Mouse (Mus musculus) C2C12 (cell line): ENCODE data around the gene Slc32a1. TPM values are rescaled to one million over a fixed set of nuclear protein-coding genes. Genes with fewer than 3 reads are reported as not detected.

ENCODE experiments used
- H3K27me3 ChIP-seq: one replicate; pipeline ENCODE4 v1.6.1; 2011; ENCODE audit not compliant: control insufficient read depth, insufficient read depth, insufficient read length
- H3K36me3 ChIP-seq: one replicate; pipeline ENCODE4 v1.6.1; 2011; ENCODE audit not compliant: control insufficient read depth, insufficient read depth
- H3K4me3 ChIP-seq: one replicate; pipeline ENCODE4 v1.5.1; 2011; ENCODE audit warnings: mild to moderate bottlenecking, control low read depth; ENCODE audit not compliant: poor library complexity, insufficient read depth, severe bottlenecking
- H3K79me2 ChIP-seq: one replicate; pipeline ENCODE4 v1.6.1; 2011; ENCODE audit not compliant: control insufficient read depth, insufficient read depth
- H3K79me3 ChIP-seq: one replicate; pipeline ENCODE4 v1.6.1; 2011; ENCODE audit warnings: low read depth, control low read depth
- H3ac ChIP-seq: one replicate; pipeline ENCODE3; 2011; ENCODE audit warnings: low read depth; ENCODE audit not compliant: control insufficient read depth, insufficient read length
- CEBPB ChIP-seq: IDR thresholded peaks from one replicate; pipeline ENCODE4 v1.6.1; 2011; ENCODE audit warnings: low read depth, mild to moderate bottlenecking, control low read depth, moderate library complexity
- CTCF ChIP-seq: IDR thresholded peaks from one replicate; pipeline ENCODE4 v1.5.1; 2011; ENCODE audit not compliant: control insufficient read depth, insufficient read depth, insufficient read length
- FOSL1 ChIP-seq: IDR thresholded peaks from one replicate; pipeline ENCODE4 v1.8.0; 2011; ENCODE audit warnings: mild to moderate bottlenecking, low read length; ENCODE audit not compliant: poor library complexity, insufficient read depth, severe bottlenecking
- MAX ChIP-seq: IDR thresholded peaks from one replicate; pipeline ENCODE4 v1.6.1; 2011; ENCODE audit warnings: mild to moderate bottlenecking, control low read depth
- MYOD1 ChIP-seq: IDR thresholded peaks from one replicate; pipeline ENCODE4 v1.6.1; 2011; ENCODE audit warnings: low read depth; ENCODE audit not compliant: control insufficient read depth, insufficient read length
- MYOG ChIP-seq: IDR thresholded peaks from one replicate; pipeline ENCODE4 v1.6.1; 2011; ENCODE audit not compliant: control insufficient read depth, insufficient read length; ENCODE audit errors: extremely low read depth
- USF1 ChIP-seq: IDR thresholded peaks from one replicate; pipeline ENCODE4 v1.6.1; 2011; ENCODE audit warnings: low read depth, mild to moderate bottlenecking, control low read depth, moderate library complexity
- polyA plus RNA-seq: library from polyadenylated mRNA; unstranded; fragments of >200 nt; fragmentation: generic; extraction: Trizol; gene quantifications from one replicate; pipeline ENCODE4 v1.2.1, GENCODE M21; 2012; ENCODE audit warnings: missing spikeins

Gene Slc32a1
- polyA plus RNA-seq, 1 experiment, result 0.01 TPM

GRCm38 (mm10) chr2:158595577-158595976 is 15.0 kb upstream of the Slc32a1 start:
- TF ChIP-seq CEBPB, result no peak
- no peak for TF ChIP-seq MAX
- TF ChIP-seq FOSL1, result no peak
- no peak for TF ChIP-seq USF1
- Histone ChIP-seq H3K79me3 (no peaks in the 10 kb centered on the region), H3K4me3 (no peak overlapping the region), H3K36me3 (no peaks in the 10 kb centered on the region), H3K27me3 (peaks cover 7% of the 10 kb centered on the region), H3K79me2 (no peaks in the 10 kb centered on the region), H3ac (no peak overlapping the region)

- no peaks in the 10 kb centered on the region for H3K36me3 ChIP-seq
- TF ChIP-seq CTCF (no peak), CEBPB (no peak), USF1 (no peak), MYOG (no peak), FOSL1 (no peak), MAX (no peak), MYOD1 (no peak)
- no peaks in the 10 kb centered on the region for H3K79me3 ChIP-seq
- peaks cover 14% of the 10 kb centered on the region for H3K27me3 ChIP-seq
- no peak overlapping the region for H3K4me3 ChIP-seq
- H3K79me2 ChIP-seq, result no peaks in the 10 kb centered on the region
- no peak overlapping the region for H3ac ChIP-seq
Observed at GRCm38 (mm10) chr2:158596803-158597202, 13.8 kb upstream of the Slc32a1 start.

DNA sequence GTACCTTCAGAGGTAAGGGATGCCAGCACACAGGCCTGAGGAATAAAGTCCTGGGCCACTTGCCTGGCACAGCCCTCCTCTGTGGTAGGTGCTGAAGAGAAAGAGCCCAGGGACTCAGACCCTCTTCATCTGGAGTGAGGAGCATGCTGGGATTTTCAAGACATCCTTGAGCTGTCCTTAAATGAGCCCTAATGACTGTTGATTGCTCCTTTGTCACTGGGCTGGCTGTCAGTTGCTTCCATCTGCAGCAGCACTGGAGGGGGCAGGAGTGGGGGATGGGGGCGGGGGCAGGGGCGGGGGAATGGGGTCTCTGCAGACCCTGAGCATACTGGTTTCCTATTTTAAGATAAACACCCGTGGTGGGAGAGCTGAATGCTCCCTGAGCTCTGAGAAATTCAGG is 10.1 kb upstream of the Slc32a1 start:
- Histone ChIP-seq H3K79me2 (no peaks in the 10 kb centered on the region), H3K4me3 (no peak overlapping the region), H3K27me3 (peaks cover 31% of the 10 kb centered on the region), H3K79me3 (no peaks in the 10 kb centered on the region), H3ac (no peak overlapping the region), H3K36me3 (no peaks in the 10 kb centered on the region)
- TF ChIP-seq CEBPB (no peak), MYOG (no peak), FOSL1 (no peak), USF1 (no peak), MAX (no peak), CTCF (no peak), MYOD1 (no peak)

DNA sequence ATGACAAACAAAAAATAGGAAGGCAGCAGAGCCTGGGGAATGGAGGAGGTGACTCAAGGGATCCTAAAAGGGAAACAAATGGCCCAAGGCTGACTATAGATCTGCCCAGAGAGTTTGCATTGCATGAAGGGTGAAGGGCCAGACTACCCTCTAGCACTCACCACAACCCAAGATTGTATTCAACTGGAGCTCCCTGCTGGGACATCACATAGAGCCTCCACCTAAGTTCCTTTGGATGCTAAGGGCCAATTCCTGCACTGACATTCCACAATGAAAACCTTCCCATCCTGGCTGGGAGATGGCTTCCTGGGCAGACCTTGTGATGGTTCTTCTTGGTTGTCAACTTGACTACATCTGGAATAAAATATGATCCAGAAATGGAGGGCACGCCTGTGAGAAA is 9.2 kb upstream of the Slc32a1 start:
- no peaks in the 10 kb centered on the region for H3K36me3 ChIP-seq
- peaks cover 35% of the 10 kb centered on the region for H3K27me3 ChIP-seq

DNA sequence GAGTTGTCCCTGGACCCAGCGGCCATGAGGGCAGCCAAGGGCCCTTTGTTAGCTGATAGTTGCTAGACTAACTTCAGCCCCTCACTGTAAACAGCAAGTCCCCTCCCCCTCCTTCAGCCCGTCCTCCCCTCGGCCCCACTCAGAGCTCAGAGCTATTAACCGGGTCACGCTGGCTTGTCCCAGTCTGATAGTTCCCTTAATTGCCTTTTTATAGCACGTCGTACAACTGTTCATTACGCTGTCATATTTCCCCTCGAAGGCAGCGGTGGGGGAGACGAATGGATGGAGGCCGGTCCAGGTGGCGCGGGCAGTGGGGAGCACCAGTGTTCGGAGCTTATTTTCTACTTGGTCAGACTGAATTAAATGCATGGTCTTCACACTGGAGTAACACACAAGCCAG is 7.9 kb upstream of the Slc32a1 start:
- Histone ChIP-seq H3K27me3 (peaks cover 45% of the 10 kb centered on the region), H3K4me3 (no peak overlapping the region), H3ac (no peak overlapping the region), H3K79me3 (no peaks in the 10 kb centered on the region), H3K36me3 (no peaks in the 10 kb centered on the region), H3K79me2 (no peaks in the 10 kb centered on the region)
- TF ChIP-seq MAX, result no peak
- no peak for TF ChIP-seq FOSL1
- TF ChIP-seq USF1, result no peak
- no peak for TF ChIP-seq CTCF
- no peak for TF ChIP-seq MYOG
- no peak for TF ChIP-seq CEBPB
- TF ChIP-seq MYOD1, result no peak

More for the DNA sequence above, 9.2 kb upstream of the Slc32a1 start:
- TF ChIP-seq USF1 (no peak), MAX (no peak), FOSL1 (no peak), MYOG (no peak), CEBPB (no peak), MYOD1 (no peak), CTCF (no peak)
- Histone ChIP-seq H3K4me3 (no peak overlapping the region), H3ac (no peak overlapping the region), H3K79me2 (no peaks in the 10 kb centered on the region), H3K79me3 (no peaks in the 10 kb centered on the region)

DNA sequence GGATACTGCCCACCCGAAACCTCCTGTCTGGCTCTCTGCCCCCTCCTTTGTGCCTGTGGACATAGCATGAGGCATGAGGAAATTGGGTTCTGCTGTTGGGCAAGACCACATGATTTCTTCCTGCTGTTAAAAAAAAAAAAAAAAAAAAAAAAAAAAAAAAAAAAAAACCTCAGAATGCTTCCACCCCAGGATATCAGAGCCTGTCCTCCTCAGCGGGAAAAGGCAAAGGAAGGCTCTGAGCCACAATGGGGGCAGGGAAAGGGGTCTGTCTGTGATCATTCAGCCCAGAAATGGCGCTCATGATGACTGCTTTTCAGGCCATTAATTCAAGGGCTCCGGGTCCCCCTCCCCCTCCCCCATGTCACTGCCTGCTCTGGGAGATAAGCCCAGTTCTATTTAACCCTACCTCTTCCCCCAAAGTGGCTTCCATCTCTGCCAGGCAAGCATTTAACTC is 4.0 kb upstream of the Slc32a1 start:
- Histone ChIP-seq H3K79me3 (no peaks in the 10 kb centered on the region), H3K79me2 (no peaks in the 10 kb centered on the region), H3K36me3 (no peaks in the 10 kb centered on the region), H3K27me3 (peaks cover 67% of the 10 kb centered on the region), H3ac (no peak overlapping the region), H3K4me3 (no peak overlapping the region)
- TF ChIP-seq CTCF, result no peak
- no peak for TF ChIP-seq FOSL1
- no peak for TF ChIP-seq MYOD1
- TF ChIP-seq MYOG, result no peak
- no peak for TF ChIP-seq CEBPB
- no peak for TF ChIP-seq USF1
- TF ChIP-seq MAX, result no peak
